Mouse (Mus musculus) bone marrow macrophage, adult 2 months (primary cell): ENCODE results near the gene Olfr1231. TPM values are rescaled to one million over a fixed set of nuclear protein-coding genes. Genes with fewer than 3 reads are reported as not detected.

ENCODE experiments used
- H3K27ac ChIP-seq: 2 replicates; pipeline ENCODE4 v1.5.1; 2012; ENCODE audit warnings: low read depth, low read length; ENCODE audit not compliant: insufficient read depth
- H3K4me1 ChIP-seq: 2 replicates; pipeline ENCODE4 v1.6.1; 2012; ENCODE audit warnings: low read length; ENCODE audit not compliant: control insufficient read depth, insufficient read depth
- H3K4me3 ChIP-seq: 2 replicates; pipeline ENCODE4 v1.5.1; 2012; ENCODE audit warnings: mild to moderate bottlenecking, low read length, moderate library complexity; ENCODE audit not compliant: insufficient read depth
- CTCF ChIP-seq: IDR thresholded peaks from 2 replicates; pipeline ENCODE4 v1.5.1; 2012; ENCODE audit warnings: low read depth, mild to moderate bottlenecking, low read length, moderate library complexity
- POLR2A ChIP-seq: IDR thresholded peaks from 2 replicates; pipeline ENCODE4 v1.6.1; 2012; ENCODE audit warnings: mild to moderate bottlenecking, low read depth, low read length, borderline replicate concordance
- polyA plus RNA-seq: library from polyadenylated mRNA; stranded (reverse); fragments of >200 nt; gene quantifications from 2 replicates; pipeline ENCODE4 v1.2.4, GENCODE M21; 2012; ENCODE audit not compliant: missing spikeins, insufficient read depth, insufficient read length

The Olfr1231 gene
- polyA plus RNA-seq: not detected in 2 replicates

GRCm38 (mm10) chr2:89306974-89307373, at the start of gene Olfr1231:
Olfr1231 (minus strand) TSS chr2:89307074.
- no peak for TF ChIP-seq CTCF
- no peak for TF ChIP-seq POLR2A
- H3K27ac ChIP-seq: no peak within 1 kb of the TSS
- no peak within 1 kb of the TSS for H3K4me3 ChIP-seq
- no peaks in the 10 kb centered on the region for H3K4me1 ChIP-seq

- Histone ChIP-seq H3K4me1 (no peaks in the 10 kb centered on the region), H3K27ac (no peak within 1 kb of the TSS), H3K4me3 (no peak within 1 kb of the TSS)
- TF ChIP-seq CTCF: no peak
- TF ChIP-seq POLR2A: no peak
Observed at GRCm38 (mm10) chr2:89342298-89342697, 35.4 kb upstream of the Olfr1231 start, which contains the start of gene Olfr1233. Olfr1233 (minus strand) TSS chr2:89342398.

- TF ChIP-seq CTCF: no peak
- TF ChIP-seq POLR2A: no peak
- Histone ChIP-seq H3K4me3 (no peak within 1 kb of the TSS), H3K27ac (no peak within 1 kb of the TSS), H3K4me1 (no peaks in the 10 kb centered on the region)
Observed at GRCm38 (mm10) chr2:89329575-89329974, 22.7 kb upstream of the Olfr1231 start, which contains the start of gene Olfr1232. Olfr1232 (minus strand) TSS chr2:89329675.

- TF ChIP-seq CTCF (no peak), POLR2A (no peak)
- Histone ChIP-seq H3K4me1 (peaks cover 9% of the 10 kb centered on the region), H3K27ac (peak within 1 kb of the TSS; percentile 84), H3K4me3 (no peak within 1 kb of the TSS)
Observed at GRCm38 (mm10) chr2:89297168-89297567, 9.7 kb downstream of the Olfr1231 start, which contains the start of gene Olfr1230. Olfr1230 (minus strand) TSS chr2:89297268.

GRCm38 (mm10) chr2:89287914-89288313, 19.0 kb downstream of the Olfr1231 start, which contains the start of gene Olfr1229:
Olfr1229 (minus strand) TSS chr2:89288014.
- TF ChIP-seq POLR2A: no peak
- TF ChIP-seq CTCF: no peak
- no peaks in the 10 kb centered on the region for H3K4me1 ChIP-seq
- no peak within 1 kb of the TSS for H3K4me3 ChIP-seq
- H3K27ac ChIP-seq: no peak within 1 kb of the TSS

- TF ChIP-seq POLR2A (no peak), CTCF (no peak)
- H3K4me1 ChIP-seq: no peaks in the 10 kb centered on the region
- no peak within 1 kb of the TSS for H3K4me3 ChIP-seq
- H3K27ac ChIP-seq: no peak within 1 kb of the TSS
Observed at GRCm38 (mm10) chr2:89253962-89254361, 52.9 kb downstream of the Olfr1231 start, which contains the start of gene Olfr1228. Olfr1228 (minus strand) TSS chr2:89254062.

Other genes starting within 250 kb of the Olfr1231 start
- gene Olfr1218, start 245.9 kb downstream of the Olfr1231 start, polyA plus RNA-seq: not detected in 2 replicates
- 0.37 TPM in 1 of 2 replicates, not detected in the other for gene Olfr1219, start 223.6 kb downstream of the Olfr1231 start, polyA plus RNA-seq
- gene Olfr1220, start 200.2 kb downstream of the Olfr1231 start, polyA plus RNA-seq: not detected in 2 replicates
- gene Olfr1221, start 189.8 kb downstream of the Olfr1231 start, polyA plus RNA-seq: not detected in 2 replicates
- gene Olfr1222, start 174.0 kb downstream of the Olfr1231 start, polyA plus RNA-seq: not detected in 2 replicates
- gene Olfr1223, start 155.5 kb downstream of the Olfr1231 start, polyA plus RNA-seq: not detected in 2 replicates
- gene Olfr1224-ps1, start 143.0 kb downstream of the Olfr1231 start, polyA plus RNA-seq: not detected in 2 replicates
- gene Olfr1225, start 132.4 kb downstream of the Olfr1231 start, polyA plus RNA-seq: not detected in 2 replicates
- gene Olfr1226, start 107.0 kb downstream of the Olfr1231 start, polyA plus RNA-seq: not detected in 2 replicates
- gene Olfr1228, start 53.0 kb downstream of the Olfr1231 start, polyA plus RNA-seq: not detected in 2 replicates
- not detected in 2 replicates for gene Olfr1229, start 19.1 kb downstream of the Olfr1231 start, polyA plus RNA-seq
- gene Olfr1230, start 9.8 kb downstream of the Olfr1231 start, polyA plus RNA-seq: not detected in 2 replicates
- gene Olfr1232, start 22.6 kb upstream of the Olfr1231 start, polyA plus RNA-seq: not detected in 2 replicates
- not detected in 2 replicates for gene Olfr1233, start 35.3 kb upstream of the Olfr1231 start, polyA plus RNA-seq
- gene Olfr1234, start 57.8 kb upstream of the Olfr1231 start, polyA plus RNA-seq: not detected in 2 replicates
- gene Olfr1238, start 102.6 kb upstream of the Olfr1231 start, polyA plus RNA-seq: not detected in 2 replicates
- not detected in 2 replicates for gene Olfr1239, start 113.3 kb upstream of the Olfr1231 start, polyA plus RNA-seq
- not detected in 2 replicates for gene Olfr1240, start 135.9 kb upstream of the Olfr1231 start, polyA plus RNA-seq
- gene Olfr1241, start 180.1 kb upstream of the Olfr1231 start, polyA plus RNA-seq: not detected in 2 replicates
- gene Olfr1242, start 191.3 kb upstream of the Olfr1231 start, polyA plus RNA-seq: not detected in 2 replicates
- gene Olfr1243, start 224.4 kb upstream of the Olfr1231 start, polyA plus RNA-seq: not detected in 2 replicates